Mouse (Mus musculus) T-cell, adult 2 months (primary cell): ENCODE data around the gene Hmx2.

Source experiments
- DNase-seq: peaks from one replicate; pipeline ENCODE4 v3.0.0; 2022; ENCODE audit warnings: low spot score

The Hmx2 gene

GRCm38 (mm10) chr7:131548473-131548872 lies at the start of gene Hmx2:
Hmx2 (plus strand) TSS chr7:131548773.
- DNase-seq = no peak

- DNase-seq = no peak
Observed at GRCm38 (mm10) chr7:131503739-131504138, 44.8 kb upstream of the Hmx2 start.

- DNase-seq = peak; percentile 62
Observed at GRCm38 (mm10) chr7:131539979-131540378, 8.6 kb upstream of the Hmx2 start.

- DNase-seq = no peak
Observed at GRCm38 (mm10) chr7:131541184-131542114, 7.1 kb upstream of the Hmx2 start.

GRCm38 (mm10) chr7:131542115-131542871 lies 6.3 kb upstream of the Hmx2 start, which contains the start of gene Hmx3:
Hmx3 (plus strand) TSS chr7:131542867.
- DNase-seq = no peak

- DNase-seq = no peak
Observed at GRCm38 (mm10) chr7:131542872-131543622, 5.5 kb upstream of the Hmx2 start.

GRCm38 (mm10) chr7:131543623-131544481 lies 4.7 kb upstream of the Hmx2 start:
- DNase-seq = no peak

- no peak for DNase-seq
Observed at GRCm38 (mm10) chr7:131544871-131545270, 3.7 kb upstream of the Hmx2 start.

- DNase-seq = no peak
Observed at GRCm38 (mm10) chr7:131545701-131546385, 2.7 kb upstream of the Hmx2 start.

GRCm38 (mm10) chr7:131546423-131546822 lies 2.1 kb upstream of the Hmx2 start:
- no peak for DNase-seq

- no peak for DNase-seq
Observed at GRCm38 (mm10) chr7:131547481-131547880, 1.1 kb upstream of the Hmx2 start.

- DNase-seq = no peak
Observed at GRCm38 (mm10) chr7:131551471-131551870, 2.9 kb downstream of the Hmx2 start.

- no peak for DNase-seq
Observed at GRCm38 (mm10) chr7:131551931-131552741, 3.6 kb downstream of the Hmx2 start.

- DNase-seq = no peak
Observed at GRCm38 (mm10) chr7:131552781-131553180, 4.2 kb downstream of the Hmx2 start.

GRCm38 (mm10) chr7:131553771-131554175 lies 5.2 kb downstream of the Hmx2 start:
- no peak for DNase-seq

- no peak for DNase-seq
Observed at GRCm38 (mm10) chr7:131554341-131555180, 6.0 kb downstream of the Hmx2 start.

- DNase-seq = no peak
Observed at GRCm38 (mm10) chr7:131555301-131556081, 6.9 kb downstream of the Hmx2 start.

- no peak for DNase-seq
Observed at GRCm38 (mm10) chr7:131556116-131556515, 7.5 kb downstream of the Hmx2 start.
